Mouse (Mus musculus): ENCODE measurements around the gene Aco1.

DNA sequence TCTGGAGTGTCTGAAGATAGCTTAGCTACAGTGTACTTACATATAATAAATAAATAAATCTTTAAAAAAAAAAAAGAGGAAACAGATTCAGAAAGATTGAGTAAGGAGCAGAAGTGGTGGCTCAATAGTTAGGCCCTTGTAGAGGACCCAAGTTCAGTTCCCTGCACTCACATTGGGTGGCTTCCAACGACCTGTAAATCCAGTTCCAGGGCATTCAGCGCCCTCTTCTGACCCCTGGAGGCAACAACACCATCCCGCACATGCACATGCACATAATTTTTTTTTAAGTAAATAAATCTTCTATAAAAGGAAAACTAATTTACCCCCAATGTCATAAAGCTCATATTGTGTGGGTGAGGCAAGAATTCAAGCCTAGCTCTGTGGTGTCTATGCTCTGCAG is 75.0 kb downstream of the Aco1 start:
- TF ChIP-seq CTCF (IDR thresholded peaks at IDR 0.05; ENCODE audit: extremely low read depth, insufficient read length, insufficient replicate concordance, low read depth, low read length): no peak
- TF ChIP-seq POLR2A (IDR thresholded peaks at IDR 0.05; ENCODE audit: low read depth, low read length): no peak

Data from small intestine, adult 2 months (tissue).